Mouse (Mus musculus) midbrain, embryonic 11.5 days (tissue): ENCODE results near the gene Stat4. TPM values are rescaled to one million over a fixed set of nuclear protein-coding genes. Genes with fewer than 3 reads are reported as not detected.

Source experiments
- polyA plus RNA-seq: library from polyadenylated mRNA; unstranded; fragments of >200 nt; fragmentation: Nextera tagmentation; extraction: Ambion mirVana; gene quantifications from 2 replicates; pipeline ENCODE4 v1.2.1, GENCODE M21; 2014

Gene Stat4
- polyA plus RNA-seq, 1 experiment from 2014 or later: 2.5 TPM

Other genes with a start within 250 kb of the Stat4 start
- 104 and 105 TPM in 2 replicates for gene Myo1b, start 71.1 kb upstream of the Stat4 start, polyA plus RNA-seq
- gene Stat1, start 132.3 kb downstream of the Stat4 start, polyA plus RNA-seq: 15.0 and 16.3 TPM in 2 replicates
- 28.8 and 31.1 TPM in 2 replicates for gene Gls, start 246.1 kb downstream of the Stat4 start, polyA plus RNA-seq